Mouse (Mus musculus) ES-Bruce4 (cell line): ENCODE measurements around the gene Mbnl1.

Experiments used
- CTCF ChIP-seq: IDR thresholded peaks from one replicate; pipeline ENCODE4 v1.8.1; 2011; ENCODE audit warnings: low read depth, low read length
- POLR2A ChIP-seq: IDR thresholded peaks from one replicate; pipeline ENCODE4 v1.8.1; 2011; ENCODE audit warnings: low read length; ENCODE audit not compliant: insufficient read depth

- TF ChIP-seq CTCF (no peak), POLR2A (no peak)
Observed at GRCm38 (mm10) chr3:60541121-60541520, 68.5 kb downstream of the Mbnl1 start.
